Mouse (Mus musculus) MEL (cell line): ENCODE measurements at regions not wholly inside any gene's neighbourhood (a gene's known extent, or its start where the extent isn't known, plus 50 kb on each side); places are given as distances from the start of the nearest gene placed in this dataset.

Experiments
- CHD1 ChIP-seq: IDR thresholded peaks from 2 replicates; pipeline ENCODE4 v1.6.1; 2012; ENCODE audit warnings: low read depth, mild to moderate bottlenecking, inconsistent platforms, low read length, improper control_type of control experiment
- CHD2 ChIP-seq: IDR thresholded peaks from 2 replicates; pipeline ENCODE4 v1.6.1; 2011; ENCODE audit warnings: low read length, improper control_type of control experiment
- CTCF ChIP-seq, 3 experiments: IDR thresholded peaks in 2 of 3; conservative IDR thresholded peaks in 1 of 3; 2 replicates each; pipeline ENCODE4 v1.5.1; 2011 to 2012; ENCODE audit warnings: low read length in 3 of 3, low read depth in 2 of 3, mild to moderate bottlenecking in 2 of 3, improper control_type of control experiment in 1 of 3, inconsistent platforms in 1 of 3, mixed read lengths in 1 of 3, moderate library complexity in 1 of 3; ENCODE audit not compliant: control insufficient read depth in 1 of 3, insufficient read depth in 1 of 3, poor library complexity in 1 of 3, severe bottlenecking in 1 of 3
- E2F4 ChIP-seq: IDR thresholded peaks from 2 replicates; pipeline ENCODE4 v1.6.1; 2011; ENCODE audit warnings: low read depth, low read length, improper control_type of control experiment, borderline replicate concordance
- EP300 ChIP-seq, 2 experiments: IDR thresholded peaks; 2 replicates each; pipeline ENCODE4 v1.6.1; 2011; ENCODE audit warnings: improper control_type of control experiment in 2 of 2, low read length in 2 of 2, low read depth in 1 of 2, mild to moderate bottlenecking in 1 of 2
- MAFK ChIP-seq: IDR thresholded peaks from 2 replicates; pipeline ENCODE4 v1.6.1; 2011; ENCODE audit warnings: low read depth, mild to moderate bottlenecking, low read length, improper control_type of control experiment, borderline replicate concordance
- MAX ChIP-seq: IDR thresholded peaks from 2 replicates; pipeline ENCODE4 v1.6.1; 2011; ENCODE audit warnings: low read length, improper control_type of control experiment
- POLR2A ChIP-seq, 2 experiments: IDR thresholded peaks; 2 replicates each; pipeline ENCODE4 v1.6.1; 2011 to 2012; ENCODE audit warnings: low read length in 2 of 2, mild to moderate bottlenecking in 2 of 2, control low read depth in 1 of 2, improper control_type of control experiment in 1 of 2, low read depth in 1 of 2, moderate library complexity in 1 of 2; ENCODE audit not compliant: control insufficient read depth in 1 of 2, insufficient read depth in 1 of 2, poor library complexity in 1 of 2
- POLR2AphosphoS2 ChIP-seq: IDR thresholded peaks from 2 replicates; pipeline ENCODE4 v1.6.1; 2011; ENCODE audit warnings: low read length, improper control_type of control experiment
- RAD21 ChIP-seq: IDR thresholded peaks from 2 replicates; pipeline ENCODE4 v1.6.1; 2011; ENCODE audit warnings: mild to moderate bottlenecking, low read depth, low read length, improper control_type of control experiment
- TAL1 ChIP-seq: IDR thresholded peaks from 2 replicates; pipeline ENCODE4 v1.6.1; 2012; ENCODE audit warnings: mild to moderate bottlenecking, inconsistent platforms, low read length, moderate library complexity, mixed read lengths
- USF2 ChIP-seq, 2 experiments: IDR thresholded peaks; 2 replicates each; pipeline ENCODE4 v1.6.1; 2011 to 2012; ENCODE audit warnings: improper control_type of control experiment in 2 of 2, low read length in 2 of 2, borderline replicate concordance in 1 of 2, inconsistent platforms in 1 of 2, low read depth in 1 of 2, mild to moderate bottlenecking in 1 of 2; ENCODE audit not compliant: insufficient read depth in 1 of 2
- ZNF384 ChIP-seq: IDR thresholded peaks from 2 replicates; pipeline ENCODE4 v1.6.1; 2012; ENCODE audit warnings: low read depth, mild to moderate bottlenecking, inconsistent platforms, low read length, improper control_type of control experiment

GRCm38 (mm10) chr11:114448776-114449401, 219.4 kb upstream of the Rpl38 start:
- TF ChIP-seq POLR2A (IDR thresholded peaks at IDR 0.05; ENCODE audit: control insufficient read depth in 1 of 2, insufficient read depth in 1 of 2, low read depth in 1 of 2, low read length in 2 of 2, poor library complexity in 1 of 2) (no peak), EP300 (IDR thresholded peaks at IDR 0.05; ENCODE audit: low read depth in 1 of 2, low read length in 2 of 2) (no peak), CTCF (IDR thresholded peaks at IDR 0.05 in 2 of 3, conservative IDR thresholded peaks at IDR 0.05 in 1 of 3; ENCODE audit: control insufficient read depth in 1 of 3, insufficient read depth in 1 of 3, low read depth in 2 of 3, low read length in 3 of 3, poor library complexity in 1 of 3, severe bottlenecking in 1 of 3) (no peak), CHD1 (no peak), MAFK (no peak), CHD2 (no peak), POLR2AphosphoS2 (no peak), ZNF384 (no peak), E2F4 (no peak), USF2 (IDR thresholded peaks at IDR 0.05; ENCODE audit: borderline replicate concordance in 1 of 2, insufficient read depth in 1 of 2, low read depth in 1 of 2, low read length in 2 of 2) (no peak), RAD21 (no peak), MAX (no peak), TAL1 (no peak)
